Mouse (Mus musculus) right cerebral cortex, postnatal 36 days (tissue): ENCODE measurements around the gene Fam102a.

ENCODE experiments used
- DNase-seq, 2 experiments: peaks; one replicate each; pipeline ENCODE4 v3.0.0; 2022; ENCODE audit warnings: low spot score in 2 of 2, mixed read lengths in 1 of 2

The Fam102a gene

GRCm38 (mm10) chr2:32581450-32582095 is 46.4 kb downstream of the Fam102a start:
- peak in 1 of 2 experiments; percentile 71 for DNase-seq

- peak; percentile 79 to 87 for DNase-seq
Measured at GRCm38 (mm10) chr2:32582830-32583799, 48.0 kb downstream of the Fam102a start.

GRCm38 (mm10) chr2:32585149-32585714 is 50.1 kb downstream of the Fam102a start:
- no peak for DNase-seq

DNA sequence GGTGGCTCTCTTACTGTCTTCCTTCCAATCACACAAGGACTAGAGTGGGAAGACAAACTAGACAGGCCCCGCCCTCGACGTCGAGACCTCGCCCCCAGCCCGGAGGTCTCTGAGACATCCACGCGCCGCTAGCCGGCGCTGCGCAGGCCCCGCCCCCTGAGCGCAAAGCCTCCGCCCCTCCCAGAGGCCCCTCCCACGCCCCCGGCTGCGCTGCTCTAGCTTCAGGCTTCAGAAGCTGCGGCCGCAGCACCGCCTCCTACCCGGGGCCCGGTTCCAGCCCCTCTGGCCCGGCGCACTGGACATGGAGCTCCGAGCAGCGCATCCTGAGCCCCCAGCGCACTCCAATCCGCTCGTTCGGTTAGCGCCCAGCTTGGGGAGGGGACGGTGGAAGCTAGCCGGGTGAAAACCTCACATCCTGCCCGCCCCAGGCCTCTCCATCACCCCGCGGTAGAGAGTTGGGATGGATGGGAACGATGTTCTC is 51.8 kb downstream of the Fam102a start, which contains the start of gene St6galnac4:
St6galnac4 (plus strand) TSS at position 225 of the 481 bp plus-strand sequence.
- peak; percentile 87 to 89 for DNase-seq

GRCm38 (mm10) chr2:32587731-32588321 is 52.7 kb downstream of the Fam102a start:
- no peak for DNase-seq

DNA sequence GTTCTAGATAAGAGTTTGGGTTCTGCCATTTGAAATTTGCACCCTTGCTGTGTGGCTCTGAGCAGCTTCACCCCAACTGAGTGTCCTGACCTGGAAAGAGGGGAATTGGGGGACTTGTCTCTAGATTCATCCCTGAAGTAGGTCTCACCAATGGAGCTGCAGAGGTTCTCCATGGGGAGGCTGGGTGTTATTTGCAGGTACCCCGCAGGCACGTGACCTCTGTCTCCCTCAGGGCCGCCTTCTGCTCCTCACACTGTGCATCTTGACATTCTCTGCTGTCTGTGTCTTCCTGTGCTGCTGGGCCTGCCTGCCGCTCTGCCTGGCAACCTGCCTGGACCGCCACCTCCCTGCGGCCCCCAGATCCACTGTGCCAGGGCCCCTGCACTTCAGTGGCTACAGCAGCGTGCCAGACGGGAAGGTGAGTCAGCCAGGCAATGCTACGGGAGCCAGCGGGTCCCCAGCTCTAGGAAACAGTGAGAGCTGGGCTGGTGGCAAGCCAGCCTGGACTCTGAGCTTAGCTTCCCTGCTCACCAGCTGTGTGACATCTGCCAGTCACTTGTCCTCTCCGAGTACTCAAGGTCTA is 54.2 kb downstream of the Fam102a start:
- DNase-seq, result peak in 1 of 2 experiments; percentile 56

DNA sequence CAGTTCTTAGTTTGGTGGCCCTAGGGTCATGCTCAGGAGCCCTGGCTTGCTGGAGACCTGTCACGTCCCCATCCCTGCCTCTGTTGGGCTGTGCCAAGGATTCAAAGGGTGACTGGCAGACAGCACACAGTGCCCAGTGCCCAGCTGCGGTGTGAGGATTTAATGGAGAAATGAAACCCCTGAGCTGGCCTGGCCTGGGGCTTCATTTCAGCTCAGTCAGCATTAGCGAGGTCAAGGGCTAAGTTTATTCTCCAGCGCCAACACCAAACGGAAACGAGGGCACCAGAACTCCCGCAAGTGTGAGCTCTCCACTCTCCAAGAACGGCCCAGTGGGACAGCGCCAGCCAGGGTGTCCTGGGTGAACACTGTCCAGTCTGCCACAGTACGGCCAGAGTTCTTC is 55.1 kb downstream of the Fam102a start:
- no peak for DNase-seq

DNA sequence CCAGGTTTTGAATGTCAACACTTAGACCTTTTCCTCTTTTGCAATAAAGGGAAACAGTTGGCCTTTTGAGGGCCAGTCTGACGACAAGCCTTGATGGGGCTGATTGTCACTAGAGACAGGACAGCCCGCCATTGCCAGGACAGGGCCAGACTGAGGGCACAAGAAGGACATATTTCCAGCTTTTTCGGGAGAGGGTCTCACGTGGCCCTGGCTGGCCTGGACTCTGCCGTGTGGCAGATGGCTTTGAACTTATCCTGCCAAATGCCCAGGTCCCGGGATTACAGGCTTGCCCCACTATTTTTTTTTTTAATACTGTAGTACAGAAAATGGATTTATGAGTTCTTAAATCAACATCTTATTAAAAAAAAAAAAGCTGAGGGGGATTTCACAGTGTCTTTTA is 56.1 kb downstream of the Fam102a start:
- no peak for DNase-seq

DNA sequence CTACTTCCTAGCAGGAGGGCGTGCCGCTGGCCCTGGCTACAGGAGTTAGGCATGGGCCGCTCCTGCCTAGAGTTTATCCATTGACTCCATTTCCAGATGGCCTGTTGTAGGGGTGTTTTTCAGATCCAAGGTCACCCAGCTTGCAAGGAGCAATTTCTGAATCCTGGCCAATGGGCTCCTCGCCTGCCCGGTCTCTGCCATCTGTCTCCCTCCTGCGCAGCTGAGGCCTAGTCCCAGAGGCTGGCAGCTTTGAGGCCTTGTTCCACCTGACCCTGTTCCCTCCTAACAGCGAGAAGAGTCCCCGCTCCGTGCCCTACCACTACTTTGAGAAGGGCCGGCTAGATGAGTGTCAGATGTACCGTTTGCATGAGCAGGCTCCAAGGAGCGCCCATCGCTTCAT is 61.6 kb downstream of the Fam102a start:
- DNase-seq, result no peak

- no peak for DNase-seq
Measured at GRCm38 (mm10) chr2:32597248-32597647, 62.1 kb downstream of the Fam102a start.

DNA sequence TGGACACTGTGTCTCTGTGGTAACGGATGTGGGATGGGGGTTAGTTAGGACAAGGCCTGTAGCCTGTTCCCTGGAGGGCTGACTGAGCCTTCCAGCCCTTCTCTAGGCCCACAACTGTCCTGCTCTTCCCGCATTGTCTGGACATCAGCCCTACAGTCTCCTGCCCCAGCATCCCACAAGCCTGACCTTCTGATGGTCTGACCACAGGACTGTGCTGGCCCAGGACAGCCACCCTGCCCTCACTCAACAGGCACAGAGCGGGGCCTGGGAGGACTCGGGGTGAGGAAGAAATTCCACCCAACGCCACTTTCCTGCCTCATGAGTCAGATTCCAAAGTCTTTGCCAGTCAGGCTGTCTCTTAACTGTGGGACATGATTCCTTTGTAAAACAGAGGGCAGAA is 62.6 kb downstream of the Fam102a start:
- no peak for DNase-seq

- no peak for DNase-seq
Measured at GRCm38 (mm10) chr2:32598506-32598905, 63.4 kb downstream of the Fam102a start.

GRCm38 (mm10) chr2:32599409-32599808 is 64.3 kb downstream of the Fam102a start, which contains the start of gene St6galnac6:
Gene St6galnac6 (plus strand): TSS chr2:32599709.
- no peak for DNase-seq

GRCm38 (mm10) chr2:32601417-32602065 is 66.4 kb downstream of the Fam102a start:
- no peak for DNase-seq

DNA sequence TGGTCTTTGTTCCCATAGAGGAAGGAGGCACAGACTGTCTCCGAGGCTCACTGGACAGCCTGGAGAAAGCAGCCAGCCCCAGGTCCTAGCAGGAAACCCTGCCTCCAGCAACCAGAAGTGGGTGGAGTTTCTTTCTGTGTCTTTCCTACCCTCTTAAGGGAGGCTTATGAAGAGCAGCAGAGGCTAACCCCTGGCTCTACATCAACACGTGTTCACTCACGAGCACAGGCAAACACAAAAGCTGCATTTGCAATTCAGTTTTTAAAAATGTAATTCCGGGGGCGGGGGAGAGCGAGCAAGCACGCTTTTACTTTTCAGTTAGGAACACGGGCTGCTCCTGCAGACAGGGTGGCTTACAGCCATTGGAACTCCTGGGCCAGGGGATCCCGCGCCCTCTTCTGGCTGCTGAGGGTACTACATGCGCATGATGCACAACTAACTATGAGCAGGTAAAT is 67.5 kb downstream of the Fam102a start:
- peak; percentile 81 to 89 for DNase-seq

GRCm38 (mm10) chr2:32604631-32605030 is 69.5 kb downstream of the Fam102a start:
- no peak for DNase-seq

GRCm38 (mm10) chr2:32606161-32607142 is 71.3 kb downstream of the Fam102a start:
- peak; percentile 66 to 81 for DNase-seq

- DNase-seq, result peak in 1 of 2 experiments; percentile 32
Measured at GRCm38 (mm10) chr2:32607262-32607947, 72.3 kb downstream of the Fam102a start.
